Mouse (Mus musculus) stomach, embryonic 15.5 days (tissue): Measurements from ENCODE around the gene Vps25. TPM values are rescaled to one million over a fixed set of nuclear protein-coding genes. Genes with fewer than 3 reads are reported as not detected.

ENCODE experiments used
- ATAC-seq: fragments of 200-750 bp; cut with Nextera tagmentation; 2 replicates; pipeline ENCODE4 v1.8.0; 2017; ENCODE audit warnings: low read depth, moderate number of reproducible peaks, moderate TSS enrichment; ENCODE audit not compliant: insufficient read depth, low FRiP score
- H3K27ac ChIP-seq: fragments of 300-500 bp; sonication (generic); 2 replicates; pipeline ENCODE4 v1.5.1; 2015; ENCODE audit warnings: mild to moderate bottlenecking, inconsistent platforms
- H3K27me3 ChIP-seq: fragments of 300-500 bp; sonication (generic); replicated peaks from 2 replicates; pipeline ENCODE4 v1.6.1; 2015; ENCODE audit warnings: inconsistent platforms
- H3K36me3 ChIP-seq: fragments of 300-500 bp; sonication (generic); 2 replicates; pipeline ENCODE4 v1.6.1; 2015; ENCODE audit warnings: inconsistent platforms
- H3K4me1 ChIP-seq: fragments of 300-500 bp; sonication (generic); 2 replicates; pipeline ENCODE4 v1.6.1; 2015; ENCODE audit warnings: inconsistent platforms
- H3K4me2 ChIP-seq: fragments of 300-500 bp; sonication (generic); 2 replicates; pipeline ENCODE4 v1.6.1; 2015; ENCODE audit warnings: mild to moderate bottlenecking, inconsistent platforms
- H3K4me3 ChIP-seq: fragments of 300-500 bp; sonication (generic); replicated peaks from 2 replicates; pipeline ENCODE4 v1.5.1; 2015; ENCODE audit warnings: inconsistent platforms
- H3K9ac ChIP-seq: fragments of 300-500 bp; sonication (generic); 2 replicates; pipeline ENCODE4 v1.6.1; 2015; ENCODE audit warnings: inconsistent platforms
- H3K9me3 ChIP-seq: fragments of 300-500 bp; sonication (generic); 2 replicates; pipeline ENCODE4 v1.6.1; 2016; ENCODE audit warnings: inconsistent platforms
- WGBS: fragments of 180-500 bp; shearing (Covaris S2); methylation state at CpG from one replicate; pipeline ENCODE4 v1.1.7; 2015; 5-methylcytosine and 5-hydroxymethylcytosine counted together
- polyA plus RNA-seq: library from polyadenylated mRNA; unstranded; fragments of >200 nt; fragmentation: Nextera tagmentation; extraction: Ambion mirVana; gene quantifications from 2 replicates; pipeline ENCODE4 v1.2.1, GENCODE M21; 2015

The Vps25 gene
- polyA plus RNA-seq, 1 experiment from 2014 or later: 131 TPM

DNA sequence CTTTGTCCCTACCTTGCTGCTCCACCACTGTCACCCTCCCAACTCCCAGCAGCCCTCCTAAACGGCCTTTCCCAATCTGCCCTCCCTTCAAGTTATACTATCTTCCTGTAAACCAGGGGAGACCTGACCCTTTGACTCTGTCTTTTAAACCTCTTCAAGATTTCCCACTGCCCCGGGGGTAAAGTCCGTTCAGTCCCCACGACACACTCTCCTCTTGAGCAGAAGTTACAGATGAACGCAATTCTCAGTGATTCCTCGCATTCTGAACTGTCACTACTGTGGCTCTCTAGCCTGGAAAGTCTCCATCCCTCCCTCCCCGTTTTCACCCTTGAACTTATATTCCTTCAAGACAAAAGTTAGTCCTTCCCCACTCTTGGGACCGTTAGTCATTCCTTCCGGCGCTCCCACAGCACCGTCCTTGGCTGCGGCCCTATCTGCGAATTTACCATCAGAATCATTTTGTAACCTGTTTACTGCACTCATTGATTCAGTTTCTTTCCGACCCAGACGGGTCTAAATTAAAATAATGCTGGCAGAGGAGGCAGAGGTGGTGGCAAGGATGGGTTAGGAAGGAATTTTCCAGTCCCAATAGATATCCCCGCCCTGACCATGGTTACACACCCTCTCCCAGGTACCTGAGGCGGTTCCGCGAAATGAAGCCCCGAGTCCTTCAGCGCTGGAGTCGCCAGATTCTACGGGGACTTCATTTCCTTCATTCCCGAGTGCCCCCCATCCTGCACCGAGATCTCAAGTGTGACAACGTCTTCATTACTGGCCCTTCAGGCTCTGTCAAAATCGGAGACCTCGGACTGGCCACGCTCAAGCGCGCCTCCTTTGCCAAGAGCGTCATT is 9.9 kb downstream of the Vps25 start:
- H3K9me3 ChIP-seq: no peaks in the 10 kb centered on the region
- no peak overlapping the region for H3K27ac ChIP-seq
- peaks cover 50% of the 10 kb centered on the region for H3K4me1 ChIP-seq
- no peak for ATAC-seq
- H3K4me2 ChIP-seq: peak overlapping the region; percentile 94
- H3K4me3 ChIP-seq: peak overlapping the region; percentile 61; the same call in 1 of the 2 replicates
- peaks cover 5% of the 10 kb centered on the region; the same call in 1 of the 2 replicates for H3K36me3 ChIP-seq
- WGBS: 26% methylated on average over 32 of the region's 32 CpGs
- H3K9ac ChIP-seq: no peak overlapping the region
- peaks cover 26% of the 10 kb centered on the region for H3K27me3 ChIP-seq

DNA sequence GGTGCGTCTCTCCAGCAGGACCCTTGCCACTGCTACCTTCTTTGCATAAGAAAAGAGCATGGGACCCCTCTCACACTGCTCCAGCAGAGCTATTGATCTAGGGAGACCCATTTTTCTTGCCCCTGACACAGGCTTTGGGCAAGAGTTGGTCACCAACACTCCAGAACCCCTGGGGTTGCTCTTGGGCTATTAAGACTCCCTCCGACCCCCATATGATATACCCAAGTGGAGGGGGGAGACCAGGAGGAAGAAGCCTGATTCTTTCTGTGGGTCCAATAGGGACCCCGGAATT is 10.4 kb downstream of the Vps25 start:
- no peak for ATAC-seq
- Histone ChIP-seq H3K4me3 (no peak overlapping the region), H3K9ac (no peak overlapping the region), H3K4me1 (peaks cover 44% of the 10 kb centered on the region), H3K27me3 (peaks cover 26% of the 10 kb centered on the region), H3K27ac (no peak overlapping the region), H3K9me3 (no peaks in the 10 kb centered on the region), H3K36me3 (no peaks in the 10 kb centered on the region), H3K4me2 (no peak overlapping the region)
- WGBS: 32% methylated on average over 3 of the region's 3 CpGs

DNA sequence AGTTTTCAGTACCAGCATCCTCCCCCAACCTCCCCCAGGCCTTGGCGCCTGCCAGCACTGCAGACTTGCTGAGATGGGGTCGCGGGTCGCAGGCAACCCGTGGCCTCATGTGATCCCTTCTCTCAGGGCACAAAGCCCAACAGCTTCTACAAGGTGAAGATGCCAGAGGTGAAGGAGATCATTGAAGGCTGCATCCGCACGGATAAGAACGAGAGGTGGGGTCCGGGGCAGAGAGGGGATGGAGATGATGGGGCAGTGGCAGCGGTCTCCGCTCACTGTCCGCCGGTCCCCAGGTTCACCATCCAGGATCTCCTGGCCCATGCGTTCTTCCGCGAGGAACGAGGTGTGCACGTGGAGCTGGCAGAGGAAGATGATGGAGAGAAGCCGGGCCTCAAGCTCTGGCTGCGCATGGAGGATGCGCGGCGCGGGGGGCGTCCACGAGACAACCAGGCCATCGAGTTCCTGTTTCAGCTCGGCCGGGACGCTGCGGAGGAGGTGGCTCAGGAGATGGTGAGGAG is 11.5 kb downstream of the Vps25 start:
- H3K27ac ChIP-seq: no peak overlapping the region
- H3K4me3 ChIP-seq: peak overlapping the region; percentile 29
- WGBS: 12% methylated on average over 31 of the region's 31 CpGs
- H3K36me3 ChIP-seq: no peaks in the 10 kb centered on the region
- peak overlapping the region; percentile 52 for H3K4me2 ChIP-seq
- H3K9ac ChIP-seq: no peak overlapping the region
- no peak for ATAC-seq
- H3K27me3 ChIP-seq: peaks cover 26% of the 10 kb centered on the region
- H3K9me3 ChIP-seq: no peaks in the 10 kb centered on the region
- peaks cover 34% of the 10 kb centered on the region for H3K4me1 ChIP-seq

DNA sequence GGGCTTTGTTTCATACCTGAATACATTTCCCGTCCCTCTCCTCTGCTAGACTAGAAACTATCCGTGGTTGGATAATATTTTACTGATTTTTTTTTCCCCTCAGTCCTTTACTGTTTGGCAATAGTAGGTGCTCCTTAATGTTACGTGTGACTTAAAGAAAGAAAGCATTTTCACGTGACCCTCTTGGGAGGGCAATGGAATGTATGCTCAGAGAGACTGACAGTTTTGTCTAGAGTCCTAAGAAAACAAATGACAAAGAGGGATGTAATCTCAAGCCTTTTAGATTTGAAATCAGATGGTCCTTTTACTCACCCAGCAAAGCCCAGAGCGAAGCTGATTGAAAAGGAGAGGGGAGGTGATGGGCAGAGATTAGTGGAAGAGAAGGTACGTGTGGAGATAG is 12.4 kb downstream of the Vps25 start:
- Histone ChIP-seq H3K27ac (no peak overlapping the region), H3K4me1 (peaks cover 31% of the 10 kb centered on the region), H3K9me3 (no peaks in the 10 kb centered on the region), H3K4me2 (no peak overlapping the region), H3K4me3 (no peak overlapping the region), H3K27me3 (peaks cover 26% of the 10 kb centered on the region), H3K9ac (no peak overlapping the region), H3K36me3 (no peaks in the 10 kb centered on the region)
- no peak for ATAC-seq
- 45% methylated on average over 6 of the region's 6 CpGs for WGBS

DNA sequence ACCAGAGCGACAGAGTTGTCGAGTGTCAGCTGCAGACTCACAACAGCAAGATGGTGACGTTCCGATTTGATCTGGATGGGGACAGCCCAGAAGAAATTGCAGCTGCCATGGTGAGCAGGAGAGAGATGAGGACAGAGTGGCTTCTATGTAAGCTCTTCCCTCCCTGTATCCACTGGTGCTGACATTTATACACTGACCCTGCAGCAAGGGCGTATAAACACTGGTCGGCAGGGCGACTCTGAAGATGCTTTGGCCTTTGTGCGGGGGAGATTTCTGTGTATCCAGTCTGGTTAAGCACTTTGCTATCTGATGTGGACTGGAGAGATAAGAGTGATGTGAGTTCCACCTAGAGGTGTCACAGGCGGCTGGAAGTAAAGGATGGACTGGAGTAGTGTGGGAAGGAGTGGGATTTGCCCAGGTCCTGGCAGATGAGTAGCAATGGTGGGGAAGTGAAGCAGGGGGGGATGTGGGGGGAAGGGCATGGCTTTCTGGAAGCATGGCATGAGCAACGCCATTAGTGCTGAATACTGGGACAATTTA is 16.1 kb downstream of the Vps25 start:
- Histone ChIP-seq H3K9me3 (no peaks in the 10 kb centered on the region), H3K36me3 (peaks cover 3% of the 10 kb centered on the region; the same call in 1 of the 2 replicates), H3K4me3 (no peak overlapping the region), H3K27ac (no peak overlapping the region), H3K4me1 (peaks cover 6% of the 10 kb centered on the region; the same call in 1 of the 2 replicates), H3K4me2 (no peak overlapping the region), H3K27me3 (peaks cover 8% of the 10 kb centered on the region; the same call in 1 of the 2 replicates), H3K9ac (no peak overlapping the region)
- no peak for ATAC-seq
- 17% methylated on average over 10 of the region's 10 CpGs for WGBS

DNA sequence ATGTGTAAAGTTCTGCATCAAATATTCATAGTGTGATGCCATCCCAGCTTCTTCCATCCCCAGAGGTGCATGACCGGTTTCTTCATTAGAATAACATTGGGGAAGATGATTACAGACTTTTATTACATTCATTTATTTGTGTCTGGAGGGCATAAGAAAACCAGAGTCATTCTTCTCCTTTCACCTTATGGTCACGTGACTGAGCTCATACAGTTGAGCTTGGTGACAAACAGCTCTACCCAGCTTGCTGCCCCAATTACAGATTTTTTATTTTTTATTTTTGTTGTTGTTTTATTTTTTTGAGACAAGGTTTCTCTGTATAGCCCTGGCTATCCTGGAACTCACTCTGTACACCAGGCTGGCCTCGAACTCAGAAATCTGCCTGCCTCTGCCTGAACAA is 18.9 kb downstream of the Vps25 start:
- H3K36me3 ChIP-seq: peaks cover 3% of the 10 kb centered on the region; the same call in 1 of the 2 replicates
- H3K27ac ChIP-seq: no peak overlapping the region
- 88% methylated on average over 3 of the region's 3 CpGs for WGBS
- peaks cover 15% of the 10 kb centered on the region for H3K4me1 ChIP-seq
- H3K9me3 ChIP-seq: no peaks in the 10 kb centered on the region
- no peak overlapping the region for H3K4me2 ChIP-seq
- ATAC-seq: no peak
- no peaks in the 10 kb centered on the region; the same call in 1 of the 2 replicates for H3K27me3 ChIP-seq
- no peak overlapping the region for H3K4me3 ChIP-seq
- H3K9ac ChIP-seq: no peak overlapping the region

DNA sequence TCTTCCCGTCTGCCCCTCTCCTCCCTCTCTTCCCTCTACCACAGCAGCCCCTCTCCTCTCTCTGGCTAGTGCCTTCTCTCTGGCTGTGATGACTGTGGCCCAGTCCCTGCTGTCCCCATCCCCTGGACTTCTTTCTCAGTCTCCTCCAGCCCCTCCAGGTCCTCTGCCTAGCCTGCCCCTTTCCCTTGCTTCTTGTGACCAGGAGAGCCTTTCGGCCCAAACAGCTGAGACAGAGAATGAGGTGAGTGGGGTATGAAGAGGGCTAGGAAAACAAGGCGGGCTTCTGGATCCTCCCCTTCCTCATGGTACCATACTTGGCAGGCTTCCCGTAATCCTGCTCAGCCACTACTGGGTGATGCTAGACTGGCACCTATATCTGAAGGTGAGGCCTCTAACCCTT is 21.8 kb downstream of the Vps25 start:
- WGBS: 72% methylated on average over 4 of the region's 4 CpGs

DNA sequence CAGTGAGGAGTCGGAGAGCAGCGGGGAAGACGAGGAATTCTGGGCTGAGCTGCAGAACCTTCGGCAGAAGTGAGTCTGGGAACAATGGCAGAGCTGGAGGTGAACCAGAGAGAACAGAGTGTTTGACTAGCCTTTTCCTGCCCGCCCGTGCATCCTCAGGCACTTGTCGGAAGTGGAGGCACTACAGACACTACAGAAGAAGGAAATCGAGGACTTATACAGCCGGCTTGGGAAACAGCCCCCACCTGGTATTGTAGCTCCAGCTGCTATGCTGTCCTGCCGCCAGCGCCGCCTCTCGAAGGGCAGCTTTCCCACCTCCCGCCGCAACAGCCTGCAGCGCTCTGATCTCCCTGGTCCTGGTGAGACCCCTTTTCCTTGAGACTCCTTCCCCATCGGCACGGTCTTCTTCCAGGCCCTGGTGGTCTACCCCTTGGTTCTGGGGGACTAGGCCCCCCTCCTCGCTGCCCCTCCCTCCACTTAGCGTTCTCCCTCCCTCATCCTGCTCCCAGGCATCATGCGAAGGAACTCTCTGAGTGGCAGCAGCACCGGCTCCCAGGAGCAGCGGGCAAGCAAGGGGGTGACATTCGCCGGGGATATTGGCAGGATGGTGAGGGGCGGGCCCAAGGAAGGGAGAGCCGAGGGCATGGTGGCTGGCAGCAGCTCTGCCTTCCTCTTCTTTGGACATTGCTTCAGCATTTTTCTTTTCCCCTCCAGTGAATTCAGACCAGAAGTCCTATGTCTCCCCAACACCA is 23.0 kb downstream of the Vps25 start:
- peak overlapping the region; percentile 82 for H3K4me2 ChIP-seq
- no peak for ATAC-seq
- H3K4me1 ChIP-seq: peaks cover 27% of the 10 kb centered on the region
- H3K4me3 ChIP-seq: peak overlapping the region; percentile 7; the same call in 1 of the 2 replicates
- H3K27me3 ChIP-seq: no peaks in the 10 kb centered on the region
- no peak overlapping the region for H3K27ac ChIP-seq
- 38% methylated on average over 27 of the region's 27 CpGs for WGBS
- no peaks in the 10 kb centered on the region for H3K9me3 ChIP-seq
- no peak overlapping the region for H3K9ac ChIP-seq
- peaks cover 3% of the 10 kb centered on the region; the same call in 1 of the 2 replicates for H3K36me3 ChIP-seq

More for the DNA sequence above, 21.8 kb downstream of the Vps25 start:
- Histone ChIP-seq H3K27me3 (no peaks in the 10 kb centered on the region; the same call in 1 of the 2 replicates), H3K9ac (no peak overlapping the region), H3K27ac (no peak overlapping the region), H3K4me3 (no peak overlapping the region), H3K4me2 (no peak overlapping the region), H3K4me1 (peaks cover 27% of the 10 kb centered on the region), H3K9me3 (no peaks in the 10 kb centered on the region), H3K36me3 (peaks cover 3% of the 10 kb centered on the region; the same call in 1 of the 2 replicates)
- no peak for ATAC-seq

DNA sequence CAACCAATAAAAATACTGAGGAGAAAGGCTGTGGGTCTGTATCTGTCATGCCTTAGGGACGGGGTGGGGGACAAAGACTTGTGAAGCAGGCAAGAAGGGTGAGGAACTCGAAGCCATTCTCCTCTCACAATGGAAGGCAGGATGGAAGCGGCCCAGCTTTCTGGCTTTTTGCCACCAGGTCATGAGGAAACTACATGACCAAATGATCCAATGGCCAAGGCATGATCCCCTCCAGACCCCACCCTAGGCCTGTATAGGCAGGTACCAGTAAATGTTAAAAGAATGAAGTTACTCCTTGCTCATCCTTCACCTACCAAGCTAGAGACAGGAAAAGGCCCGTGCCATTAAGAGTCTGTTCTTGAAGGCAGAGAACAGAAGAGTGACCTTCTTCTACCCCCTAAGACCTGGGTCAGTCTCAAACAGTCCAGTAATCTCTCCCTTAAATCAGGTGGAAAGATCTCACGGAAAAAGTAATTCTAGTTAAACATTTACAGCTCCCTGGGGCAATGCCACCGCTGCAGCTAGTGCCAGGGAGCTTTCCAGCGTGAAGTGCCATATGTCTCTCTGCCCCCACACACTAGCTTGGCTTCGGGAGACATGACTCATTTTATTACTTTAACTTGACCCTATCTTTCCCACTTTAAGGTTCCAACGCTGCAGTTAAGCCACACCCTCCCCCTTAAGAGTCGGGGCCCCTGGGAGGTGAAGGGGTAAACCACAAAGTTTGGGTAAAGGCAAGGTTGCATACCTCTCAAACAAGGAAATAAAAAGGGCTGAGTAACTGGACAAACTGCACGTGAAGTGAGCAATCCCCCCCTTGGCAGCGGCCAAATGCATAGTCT is 24.1 kb downstream of the Vps25 start:
- H3K4me2 ChIP-seq: peak overlapping the region; percentile 82
- H3K9me3 ChIP-seq: no peaks in the 10 kb centered on the region
- 49% methylated on average over 12 of the region's 12 CpGs for WGBS
- H3K27ac ChIP-seq: peak overlapping the region; percentile 76
- H3K4me3 ChIP-seq: peak overlapping the region; percentile 82
- no peaks in the 10 kb centered on the region for H3K27me3 ChIP-seq
- peak overlapping the region; percentile 49 for H3K9ac ChIP-seq
- ATAC-seq: peak; percentile 38; the same call in 1 of the 2 replicates
- H3K4me1 ChIP-seq: peaks cover 27% of the 10 kb centered on the region
- peaks cover 3% of the 10 kb centered on the region; the same call in 1 of the 2 replicates for H3K36me3 ChIP-seq

DNA sequence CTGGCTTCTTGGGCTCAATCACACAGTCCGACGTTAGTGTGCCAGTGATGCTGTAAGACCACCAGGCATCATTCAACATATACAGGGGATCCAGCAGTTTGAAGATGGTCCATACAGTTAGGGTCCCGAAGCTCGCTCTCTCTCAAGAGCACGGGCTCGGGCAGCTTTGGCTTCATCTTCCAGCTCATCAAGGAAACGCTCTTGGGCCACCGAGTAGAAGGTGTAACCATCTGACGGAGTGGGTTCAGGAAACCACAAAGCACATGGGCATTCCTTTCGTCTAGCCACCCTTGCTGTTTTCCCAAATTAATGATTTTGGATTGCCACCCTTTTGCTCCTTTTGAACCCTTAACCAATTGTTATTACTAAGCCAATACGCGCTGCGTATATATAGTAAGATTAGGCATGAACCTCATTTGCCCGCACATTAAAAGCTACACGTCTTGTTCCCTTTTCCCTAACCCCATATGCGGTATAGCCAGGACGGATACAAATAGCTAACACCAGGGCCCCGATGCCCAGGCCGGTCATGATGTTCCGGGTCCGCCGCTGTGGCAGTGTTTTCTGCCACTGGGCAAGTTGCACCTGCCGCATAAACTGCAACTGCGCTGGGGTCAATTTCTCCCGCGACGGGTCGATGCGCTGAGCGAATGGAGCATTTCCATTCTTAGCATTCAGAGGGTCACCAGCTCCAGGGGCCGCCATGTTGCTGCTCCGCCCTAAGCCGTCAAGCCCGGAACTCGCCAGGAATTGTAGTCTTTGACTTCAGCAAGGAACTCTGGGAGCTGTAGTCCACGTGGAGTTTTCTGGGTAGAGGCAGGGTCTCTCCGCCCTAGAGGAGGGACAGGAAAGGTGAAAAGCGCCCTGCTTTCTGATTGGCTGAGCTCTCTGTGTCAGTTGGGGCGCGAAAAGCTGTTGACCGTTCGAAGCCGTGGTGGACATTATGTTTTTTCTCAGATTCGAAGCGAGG is 25.0 kb downstream of the Vps25 start, which contains the start of the genes Cntd1 and Coa3:
Gene Cntd1, plus strand, starts transcription at position 790 of the 970 bp plus-strand sequence.
Gene Coa3, minus strand, starts transcription at position 892 of the 970 bp plus-strand sequence.
- H3K27ac ChIP-seq: peak within 1 kb of the TSS; percentile 76
- H3K4me3 ChIP-seq: peak within 1 kb of the TSS; percentile 82
- peak within 1 kb of the TSS; percentile 82 for H3K4me2 ChIP-seq
- no peaks in the 10 kb centered on the region for H3K27me3 ChIP-seq
- H3K9ac ChIP-seq: peak within 1 kb of the TSS; percentile 49
- no peaks in the 10 kb centered on the region for H3K9me3 ChIP-seq
- 6% methylated on average over 45 of the region's 45 CpGs for WGBS
- H3K4me1 ChIP-seq: peaks cover 27% of the 10 kb centered on the region
- peak; percentile 93 for ATAC-seq
- peaks cover 3% of the 10 kb centered on the region; the same call in 1 of the 2 replicates for H3K36me3 ChIP-seq
